Mouse (Mus musculus): ENCODE results near the gene Arhgef16.

Arhgef16 gene

GRCm38 (mm10) chr4:154301466-154301881 lies at the start of gene Arhgef16:
Gene Arhgef16, minus strand, starts transcription at chr4:154301676.
- DNase-seq: peak; percentile 44

- DNase-seq: no peak
Measured at GRCm38 (mm10) chr4:154348197-154348786, 46.8 kb upstream of the Arhgef16 start.

- DNase-seq: no peak
Measured at GRCm38 (mm10) chr4:154346731-154347522, 45.5 kb upstream of the Arhgef16 start.

GRCm38 (mm10) chr4:154336650-154337049 lies 35.2 kb upstream of the Arhgef16 start:
- DNase-seq: no peak

GRCm38 (mm10) chr4:154335761-154336160 lies 34.3 kb upstream of the Arhgef16 start, which contains the start of gene B230104I21Rik:
Gene B230104I21Rik, plus strand, starts transcription at chr4:154336127.
- DNase-seq: no peak

GRCm38 (mm10) chr4:154334699-154335402 lies 33.4 kb upstream of the Arhgef16 start:
- peak; percentile 60 for DNase-seq

- no peak for DNase-seq
Measured at GRCm38 (mm10) chr4:154333300-154333699, 31.8 kb upstream of the Arhgef16 start.

- DNase-seq: no peak
Measured at GRCm38 (mm10) chr4:154331271-154331670, 29.8 kb upstream of the Arhgef16 start.

GRCm38 (mm10) chr4:154330001-154330400 lies 28.5 kb upstream of the Arhgef16 start:
- no peak for DNase-seq

GRCm38 (mm10) chr4:154328836-154329235 lies 27.4 kb upstream of the Arhgef16 start:
- DNase-seq: peak; percentile 72

- peak; percentile 59 for DNase-seq
Measured at GRCm38 (mm10) chr4:154328431-154328830, 27.0 kb upstream of the Arhgef16 start.

GRCm38 (mm10) chr4:154325410-154325809 lies 23.9 kb upstream of the Arhgef16 start:
- DNase-seq: no peak

- no peak for DNase-seq
Measured at GRCm38 (mm10) chr4:154313622-154313967, 12.1 kb upstream of the Arhgef16 start.

GRCm38 (mm10) chr4:154312935-154313621 lies 11.6 kb upstream of the Arhgef16 start:
- no peak for DNase-seq

GRCm38 (mm10) chr4:154312143-154312812 lies 10.8 kb upstream of the Arhgef16 start:
- no peak for DNase-seq

GRCm38 (mm10) chr4:154310576-154311262 lies 9.2 kb upstream of the Arhgef16 start:
- DNase-seq: no peak

GRCm38 (mm10) chr4:154309131-154309530 lies 7.7 kb upstream of the Arhgef16 start:
- DNase-seq: no peak

GRCm38 (mm10) chr4:154299541-154300271 lies 1.8 kb downstream of the Arhgef16 start:
- DNase-seq: peak; percentile 24

GRCm38 (mm10) chr4:154297761-154298160 lies 3.7 kb downstream of the Arhgef16 start:
- DNase-seq: no peak

- no peak for DNase-seq
Measured at GRCm38 (mm10) chr4:154294262-154294731, 7.2 kb downstream of the Arhgef16 start.

GRCm38 (mm10) chr4:154293735-154294201 lies 7.7 kb downstream of the Arhgef16 start:
- no peak for DNase-seq
